Mouse (Mus musculus): ENCODE data around the gene Unc5cl. TPM values are rescaled to one million over a fixed set of nuclear protein-coding genes. Genes with fewer than 3 reads are reported as not detected.

Unc5cl gene
- polyA plus RNA-seq, 2 experiments from 2014 or later: 19.0 to 19.1 TPM

DNA sequence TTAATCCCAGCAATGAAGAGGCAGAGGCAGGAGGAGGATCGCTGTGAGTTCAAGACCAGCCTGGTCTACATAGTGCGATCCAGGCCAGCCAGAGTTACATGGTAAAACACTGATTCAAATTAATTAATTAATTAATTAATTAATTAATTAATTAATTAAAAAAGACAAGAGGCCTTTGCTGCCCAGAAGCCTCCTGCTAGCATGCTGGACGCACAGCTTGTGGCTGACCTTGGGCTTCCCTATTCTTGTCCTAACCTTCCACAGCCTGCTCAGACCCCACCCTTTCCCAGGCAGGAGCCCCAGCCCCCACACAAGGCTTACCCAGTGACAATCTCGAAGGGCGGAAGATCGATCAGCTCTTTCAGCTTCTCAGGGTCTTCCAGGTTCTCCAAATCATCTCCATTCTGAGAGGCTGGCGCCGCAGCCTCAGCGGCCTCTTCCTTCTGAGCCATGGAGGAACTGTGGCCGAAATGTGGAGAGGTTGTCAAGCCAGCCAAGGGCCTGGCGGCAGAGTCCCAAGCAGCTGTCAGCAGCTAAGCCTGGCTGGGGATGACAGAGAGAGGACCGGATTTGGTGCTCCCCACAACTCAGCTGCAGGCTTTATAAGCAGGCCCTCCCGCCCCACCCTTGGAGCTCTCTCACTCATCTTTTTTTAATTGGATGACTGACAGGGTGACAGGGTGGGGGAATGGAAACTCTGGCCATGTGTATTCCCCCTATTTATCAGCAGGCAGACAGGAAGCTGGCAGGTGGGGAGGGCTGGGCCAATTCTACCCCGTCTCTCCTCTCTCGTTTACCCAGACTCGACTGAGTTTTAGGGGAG lies 22.3 kb upstream of the Unc5cl start, which contains the start of gene Apobec2:
TSS of gene Apobec2 (minus strand) at position 773 of the 823 bp plus-strand sequence.
- no peak for ATAC-seq

DNA sequence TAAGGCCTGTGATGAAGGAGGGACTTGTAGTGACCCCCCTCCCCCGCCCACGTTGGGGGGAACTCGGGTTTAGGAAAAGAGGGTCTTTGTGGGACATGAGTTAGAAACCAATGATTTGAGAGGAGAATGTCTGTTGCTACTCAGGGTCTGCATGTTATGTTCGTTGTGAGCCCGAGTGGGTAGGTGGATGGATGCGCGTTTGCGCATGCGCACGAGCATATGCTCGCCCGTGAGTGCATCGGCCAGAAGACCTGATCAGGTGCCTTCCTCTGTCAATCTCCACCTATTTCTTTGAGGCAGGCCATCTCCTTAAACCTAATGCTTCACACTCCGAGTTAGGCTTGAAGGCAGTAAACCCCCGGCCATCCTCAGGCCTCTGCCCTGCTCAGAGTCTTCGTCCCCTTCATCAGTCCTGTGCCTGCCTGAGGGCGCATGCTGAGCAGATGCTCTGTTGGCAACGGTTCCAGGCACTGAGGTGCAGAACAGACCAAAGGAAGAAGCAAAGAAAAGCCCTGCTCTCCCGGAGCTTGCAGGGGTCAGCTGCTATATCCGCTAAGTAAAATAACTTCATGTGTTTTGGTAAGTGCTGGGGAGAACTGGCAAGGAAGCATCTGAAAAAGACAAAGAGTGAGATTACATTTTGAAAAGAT lies 21.6 kb upstream of the Unc5cl start:
- no peak for ATAC-seq

DNA sequence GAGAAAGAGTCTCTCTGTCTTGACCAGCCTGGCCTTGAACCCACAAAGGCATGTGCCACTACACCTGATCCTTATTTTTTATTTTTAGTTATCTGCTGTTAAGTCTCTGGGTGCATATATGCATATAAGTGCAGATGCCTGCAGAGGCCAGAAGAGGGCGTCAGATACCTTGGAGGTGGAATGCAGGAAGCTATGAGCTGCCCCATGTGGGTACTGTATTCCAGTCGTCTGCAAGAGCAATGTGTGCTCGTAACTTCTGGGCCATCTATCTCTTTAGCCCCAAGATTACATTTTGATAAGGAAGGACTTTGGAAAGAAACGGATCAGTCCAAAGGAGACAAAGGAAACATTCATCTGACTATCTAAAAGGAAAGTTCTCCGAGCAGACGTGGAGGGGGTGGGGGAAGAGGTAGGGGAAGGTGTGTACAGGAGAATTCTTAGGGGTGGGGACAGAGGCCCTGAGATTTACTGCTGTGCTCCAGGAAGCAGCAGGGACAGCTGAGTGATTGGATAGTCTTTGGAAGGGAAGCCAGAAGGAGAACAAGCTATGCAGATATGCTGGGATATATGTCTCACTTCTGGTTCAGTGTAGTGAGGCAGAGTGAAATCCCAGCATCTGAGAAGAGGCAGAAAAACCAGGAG lies 20.9 kb upstream of the Unc5cl start:
- no peak for ATAC-seq

GRCm38 (mm10) chr17:48434479-48434878 lies 20.2 kb upstream of the Unc5cl start:
- ATAC-seq: no peak

DNA sequence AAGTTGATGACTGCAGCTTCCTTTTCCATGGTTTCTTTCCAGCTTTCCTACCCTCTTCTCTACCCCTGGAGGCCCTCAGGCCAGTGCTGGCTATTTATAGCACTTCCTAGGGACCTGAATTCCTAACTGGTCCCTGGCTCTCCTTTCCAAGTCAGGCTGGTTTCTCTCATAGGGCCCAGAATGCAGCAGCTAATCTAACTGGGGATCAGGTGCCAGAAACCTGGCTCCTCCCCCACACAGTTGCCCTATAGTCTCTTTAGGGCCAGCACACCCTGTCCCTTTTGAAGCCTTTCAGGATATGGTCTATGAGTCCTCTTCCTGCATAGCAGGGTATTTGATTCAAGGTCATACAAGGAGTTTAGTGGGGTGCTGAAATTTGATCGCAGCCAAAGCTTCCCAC lies 18.2 kb upstream of the Unc5cl start:
- ATAC-seq: no peak

GRCm38 (mm10) chr17:48437421-48437911 lies 17.2 kb upstream of the Unc5cl start:
- ATAC-seq: no peak

DNA sequence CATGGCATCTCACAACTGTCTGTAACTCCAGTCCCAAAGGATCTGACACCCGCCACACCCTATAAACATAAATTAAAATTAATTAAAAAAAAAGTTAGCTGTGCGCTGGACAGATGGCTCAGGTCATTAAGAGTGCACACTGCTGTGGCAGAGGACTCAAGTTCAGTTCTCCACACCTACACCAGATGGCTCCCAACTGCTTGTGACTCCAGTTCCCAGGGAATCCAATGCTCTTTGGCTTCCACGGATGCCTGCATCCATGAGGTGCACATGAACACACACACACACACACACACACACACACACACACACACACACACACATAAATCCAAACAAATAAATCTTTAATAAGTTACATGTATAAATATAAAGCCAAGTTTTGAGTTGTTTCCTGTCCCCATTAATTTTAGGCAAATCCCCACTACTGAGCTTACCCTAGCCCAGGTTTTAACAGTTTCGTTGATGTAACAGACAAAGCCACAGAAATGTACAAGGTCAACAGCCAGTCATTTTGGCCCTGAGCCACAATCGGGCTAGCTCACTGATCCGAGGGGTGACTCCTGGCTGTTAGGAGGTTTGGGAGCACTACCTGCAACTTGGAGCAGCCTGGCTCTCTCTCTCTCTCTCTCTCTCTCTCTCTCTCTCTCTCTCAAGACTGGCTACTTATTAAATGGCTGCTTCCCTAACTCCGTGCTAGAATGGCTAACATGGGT lies 11.8 kb upstream of the Unc5cl start:
- no peak for ATAC-seq

- no peak for ATAC-seq
These were observed 11.1 kb upstream of the Unc5cl start for GRCm38 (mm10) chr17:48443542-48444145.

GRCm38 (mm10) chr17:48447675-48448074 lies 7.0 kb upstream of the Unc5cl start:
- ATAC-seq: no peak

GRCm38 (mm10) chr17:48450666-48451352 lies 3.9 kb upstream of the Unc5cl start:
- ATAC-seq: no peak

DNA sequence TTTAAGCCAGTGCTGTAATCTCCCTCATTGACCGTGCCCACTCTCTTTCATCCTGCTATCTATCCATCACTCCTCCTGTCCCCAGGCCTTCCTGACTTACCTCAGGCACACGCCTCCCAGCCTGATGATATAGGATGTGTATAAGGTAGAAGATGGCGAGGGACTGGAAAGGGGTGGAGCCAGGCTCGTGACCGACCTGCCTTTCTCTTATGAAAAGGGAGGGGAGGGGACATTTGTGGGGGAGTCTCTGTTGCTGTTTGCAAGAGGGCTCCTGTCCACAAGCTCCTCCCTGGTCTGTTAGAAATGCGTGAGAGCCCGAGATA lies 3.4 kb upstream of the Unc5cl start, which contains the start of gene Tspo2:
TSS of gene Tspo2 (minus strand) at position 170 of the 323 bp plus-strand sequence.
- no peak for ATAC-seq

DNA sequence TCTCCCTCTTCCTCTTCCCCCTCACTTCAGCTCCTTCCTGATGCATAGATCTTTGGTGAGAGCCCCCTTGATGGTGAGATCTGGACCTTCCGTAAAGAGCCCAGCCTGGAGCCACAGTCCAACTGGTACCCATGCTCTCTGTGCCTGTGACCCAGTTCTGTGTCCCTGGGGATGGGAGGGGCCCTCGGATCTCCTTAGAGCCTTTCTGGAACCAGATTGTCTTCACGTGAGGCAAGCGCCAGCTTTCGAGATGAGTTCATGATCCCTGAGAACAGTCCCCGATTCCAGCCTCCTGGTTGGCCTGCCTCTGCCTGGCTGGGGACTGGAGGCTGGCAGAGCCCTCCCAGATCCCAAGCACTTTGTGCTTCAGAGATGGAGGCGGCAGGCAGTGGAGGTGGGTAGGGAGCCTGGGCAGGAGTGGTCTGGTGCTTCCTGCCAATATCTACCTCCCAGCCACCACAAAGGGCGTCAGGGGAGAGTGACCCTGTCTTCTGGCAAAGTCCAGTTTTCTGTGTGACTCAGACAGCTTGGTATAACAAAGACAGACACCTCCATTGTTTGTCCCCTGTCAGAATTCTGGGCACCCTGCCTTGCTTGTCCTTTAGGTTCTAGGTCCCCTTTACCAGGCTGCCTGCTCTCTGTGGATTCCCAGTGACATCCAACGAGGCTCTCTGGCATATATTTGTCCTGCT lies 2.8 kb upstream of the Unc5cl start:
- no peak for ATAC-seq

GRCm38 (mm10) chr17:48453489-48453888 lies 1.2 kb upstream of the Unc5cl start:
- ATAC-seq: no peak

- ATAC-seq: no peak
These were observed 511 bp upstream of the Unc5cl start for GRCm38 (mm10) chr17:48454190-48454589.

- ATAC-seq: no peak
These were observed 1.3 kb downstream of the Unc5cl start for GRCm38 (mm10) chr17:48455955-48456354.

DNA sequence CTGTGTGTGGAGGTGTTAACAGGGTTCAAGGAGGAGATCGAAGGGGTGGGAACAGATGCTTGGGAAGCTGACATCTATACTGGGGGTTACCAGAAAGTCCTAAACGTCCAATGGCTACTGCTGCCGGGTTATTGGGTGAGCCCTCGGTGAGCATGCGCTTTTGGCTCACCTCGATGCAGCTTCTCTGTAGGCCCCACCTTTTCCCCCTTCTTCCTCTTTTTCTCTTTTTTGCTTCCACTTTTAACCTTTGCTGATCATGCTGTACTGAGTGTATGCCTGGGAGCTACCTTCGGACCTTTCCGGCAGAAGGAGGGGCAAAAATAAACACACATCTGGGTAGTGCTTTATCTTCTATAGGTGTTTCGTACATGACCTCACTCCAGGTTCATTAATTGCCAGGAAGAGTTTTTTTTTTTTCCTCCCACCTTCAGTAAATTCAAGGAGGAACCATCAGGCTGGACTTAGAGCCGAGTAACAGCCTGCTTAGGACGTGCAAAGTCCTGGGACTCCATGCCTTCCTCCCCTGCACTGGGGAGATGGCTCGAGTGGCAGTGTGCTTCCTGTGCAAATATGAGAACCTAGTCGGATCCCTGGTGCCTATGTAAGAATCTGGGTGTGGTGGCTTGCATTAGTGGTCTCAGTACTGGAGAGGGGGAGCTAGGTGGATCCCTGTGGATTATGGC lies 3.4 kb downstream of the Unc5cl start:
- ATAC-seq: no peak

- ATAC-seq: peak; percentile 63
These were observed 7.4 kb downstream of the Unc5cl start for GRCm38 (mm10) chr17:48462096-48462495.

DNA sequence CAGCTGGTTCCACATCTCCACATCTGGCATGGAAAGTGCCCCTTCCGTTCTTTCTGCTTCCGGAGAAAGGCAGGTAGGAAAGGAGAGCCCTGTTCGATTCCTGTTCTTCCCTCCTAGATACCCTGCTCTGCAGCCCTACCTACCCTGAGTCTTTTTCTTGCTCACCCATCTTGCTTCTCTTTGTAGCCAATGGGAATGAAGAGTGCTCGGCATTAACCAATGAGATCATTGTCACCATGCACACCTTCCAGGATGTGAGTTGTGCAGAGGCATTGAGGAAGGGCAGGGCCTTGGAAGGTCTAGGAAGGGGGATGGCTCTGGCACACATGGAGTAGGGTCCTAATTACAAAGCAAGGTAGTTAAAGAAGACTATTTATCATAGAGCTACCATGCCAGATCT lies 8.7 kb downstream of the Unc5cl start:
- no peak for ATAC-seq

DNA sequence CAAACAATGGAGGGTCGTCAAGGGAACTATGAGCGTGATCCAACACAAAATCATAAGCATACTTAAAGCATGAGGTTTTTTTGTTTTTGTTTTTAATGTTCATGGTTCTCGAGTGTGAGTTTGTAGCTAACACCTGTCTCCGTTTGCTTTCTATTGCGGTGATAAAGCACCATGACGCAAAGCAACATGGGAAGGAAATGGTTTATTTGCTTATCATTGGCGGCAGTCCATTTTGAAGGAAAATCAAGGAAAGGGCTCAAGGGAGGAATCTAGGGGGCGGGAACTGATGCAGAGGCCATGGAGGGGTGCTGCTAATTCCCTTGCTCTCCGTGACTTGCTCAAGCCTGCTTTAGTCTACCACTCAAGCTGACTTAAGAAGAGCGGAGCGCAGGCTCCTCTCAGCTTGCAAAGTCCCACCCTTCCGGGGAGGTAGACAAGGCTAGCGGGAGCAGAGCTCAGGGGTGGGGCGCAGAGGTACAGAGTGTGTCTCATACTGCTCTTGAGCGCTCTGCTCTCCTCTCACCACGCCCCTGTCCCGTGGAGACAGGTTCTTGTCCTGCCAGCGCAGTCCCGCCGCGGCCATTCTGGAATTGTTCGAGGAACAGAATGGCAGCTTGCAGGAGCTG lies 12.2 kb downstream of the Unc5cl start:
- peak; percentile 30 for ATAC-seq
